Mouse (Mus musculus) left cerebral cortex, postnatal 10 days (tissue): ENCODE measurements around the gene Usp27x. TPM values are rescaled to one million over a fixed set of nuclear protein-coding genes. Genes with fewer than 3 reads are reported as not detected.

Experiments
- DNase-seq, 2 experiments: peaks; one replicate each; pipeline ENCODE4 v3.0.0; 2021 to 2022; ENCODE audit warnings: low spot score in 2 of 2, mixed read lengths in 1 of 2; ENCODE audit errors: extremely low spot score in 1 of 2
- intact Hi-C: fragments of 180-260 bp; cut with DNase I; formaldehyde crosslinking; loops from one replicate; pipeline ENCODE4 v1.15.1; 2025
- total RNA-seq, 2 experiments: library from RNA; stranded (reverse); gene quantifications; 2 replicates each; pipeline ENCODE4 v1.2.3; 2021

The Usp27x gene
- 10 to 100 TPM; 15.5 to 16.2 TPM for total RNA-seq

DNA sequence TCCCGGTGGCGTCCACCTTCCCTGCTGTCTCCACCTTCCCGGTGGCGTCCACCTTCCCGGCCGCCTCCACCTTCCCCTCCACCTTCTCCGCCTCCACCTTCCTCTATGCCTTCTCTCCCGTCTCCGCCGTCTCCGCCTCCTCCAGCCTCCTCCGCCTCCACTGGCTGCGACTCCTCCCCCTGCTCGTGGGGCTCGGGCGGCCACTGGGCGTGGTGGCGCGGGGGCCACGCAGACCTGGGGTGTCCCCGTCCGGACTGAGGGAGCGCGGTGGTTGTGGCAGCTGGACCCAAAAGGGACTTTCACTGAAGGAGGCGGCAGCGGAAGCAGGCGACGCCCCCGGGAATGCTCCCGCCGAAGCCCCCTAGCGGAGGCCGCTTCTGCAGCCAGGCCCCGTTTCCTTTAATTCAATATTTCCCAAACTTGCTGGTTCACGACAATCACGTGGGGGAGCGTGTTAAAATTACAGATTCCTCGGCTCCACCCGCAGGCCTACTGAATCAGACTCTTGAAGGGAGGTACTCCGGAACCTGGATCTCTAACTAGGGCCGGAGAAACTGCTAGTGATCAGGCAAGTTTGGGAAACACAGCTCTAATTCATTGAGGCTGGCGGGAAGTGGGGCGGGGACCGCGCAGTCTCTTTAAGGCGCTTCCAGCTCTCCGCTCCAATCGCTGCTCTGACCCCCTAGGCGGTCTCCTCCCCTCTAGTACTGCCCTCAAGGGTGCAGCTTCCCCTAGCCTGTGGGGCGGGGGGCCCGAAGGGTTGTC is at the start of gene Usp27x:
Gene Usp27x (minus strand): TSS at position 115 of the 765 bp plus-strand sequence.
- DNase-seq: peak; percentile 42 to 80
- intact Hi-C loops: loop anchor here (10.0 kb wide), 1 partner anchor 49 kb away; no protein-coding TSS in a partner anchor

DNA sequence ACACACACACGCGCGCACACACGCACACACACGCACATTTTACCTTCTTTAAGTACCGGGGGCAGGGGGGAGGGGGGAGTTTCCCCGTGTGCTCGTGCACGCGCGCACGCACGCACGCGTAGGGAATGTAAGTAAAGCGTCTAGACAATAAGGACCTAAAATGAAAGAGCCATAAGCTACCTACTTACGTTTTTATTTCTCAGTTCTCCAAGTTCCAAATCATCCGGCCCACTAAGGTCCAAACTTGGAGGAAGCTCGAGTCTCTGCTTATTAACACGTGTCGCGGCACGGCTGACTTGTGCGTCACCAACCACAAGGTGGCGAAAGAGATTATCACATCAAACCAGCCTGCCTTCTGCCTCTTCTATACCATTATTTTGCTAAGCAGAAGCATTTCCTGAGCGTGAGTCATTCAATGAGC is 47.1 kb upstream of the Usp27x start:
- DNase-seq: peak; percentile 65 to 69
- intact Hi-C loops: loop anchor here (5.0 to 10.0 kb wide), 4 partner anchors 48 to 220 kb away; partner anchors contain the start of genes Clcn5, Foxp3, Ppp1r3f and Usp27x

DNA sequence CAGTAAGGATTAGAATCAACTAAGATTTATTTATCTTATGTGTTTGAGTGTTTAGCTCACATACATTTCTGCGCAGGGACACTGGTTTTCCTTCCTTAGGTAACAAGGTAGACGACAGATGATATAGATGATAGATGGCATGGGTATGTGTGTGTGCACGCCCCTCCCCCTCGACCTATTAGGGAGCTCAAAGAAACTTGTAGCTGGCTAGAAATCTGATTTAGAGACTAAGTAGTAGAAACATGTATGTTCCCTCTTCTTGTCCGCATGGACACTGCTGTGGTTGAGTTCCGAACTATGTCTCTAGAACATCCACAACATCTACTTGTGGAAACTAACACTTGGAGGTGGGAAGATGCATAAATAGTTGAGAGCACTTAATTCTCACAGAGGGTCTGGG is 46.5 kb upstream of the Usp27x start:
- intact Hi-C loops: loop anchor here (5.0 to 10.0 kb wide), 4 partner anchors 47 to 220 kb away; partner anchors contain the start of genes Clcn5, Foxp3, Ppp1r3f and Usp27x
- no peak for DNase-seq

DNA sequence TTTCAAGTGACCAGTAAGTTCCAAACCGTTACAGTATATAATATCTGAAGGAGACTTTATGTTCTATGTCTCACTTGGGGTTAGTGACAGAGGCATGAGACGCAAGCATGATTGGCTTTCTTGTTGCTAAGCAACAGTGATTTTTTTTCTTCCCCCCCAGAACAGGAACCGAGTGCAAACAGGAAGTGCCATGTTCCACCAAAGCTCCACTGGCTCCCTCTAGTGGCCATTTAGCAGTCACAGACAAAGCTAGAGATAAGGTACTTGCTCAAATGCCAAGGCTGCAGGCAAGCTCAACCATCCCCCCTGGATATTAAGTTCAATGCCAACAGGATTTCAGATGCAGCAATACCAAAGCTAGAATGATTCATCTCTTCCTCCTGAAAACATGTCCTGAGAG is 45.4 kb upstream of the Usp27x start:
- intact Hi-C loops: loop anchor here (5.0 to 10.0 kb wide), 4 partner anchors 46 to 221 kb away; partner anchors contain the start of genes Clcn5, Foxp3, Ppp1r3f and Usp27x

DNA sequence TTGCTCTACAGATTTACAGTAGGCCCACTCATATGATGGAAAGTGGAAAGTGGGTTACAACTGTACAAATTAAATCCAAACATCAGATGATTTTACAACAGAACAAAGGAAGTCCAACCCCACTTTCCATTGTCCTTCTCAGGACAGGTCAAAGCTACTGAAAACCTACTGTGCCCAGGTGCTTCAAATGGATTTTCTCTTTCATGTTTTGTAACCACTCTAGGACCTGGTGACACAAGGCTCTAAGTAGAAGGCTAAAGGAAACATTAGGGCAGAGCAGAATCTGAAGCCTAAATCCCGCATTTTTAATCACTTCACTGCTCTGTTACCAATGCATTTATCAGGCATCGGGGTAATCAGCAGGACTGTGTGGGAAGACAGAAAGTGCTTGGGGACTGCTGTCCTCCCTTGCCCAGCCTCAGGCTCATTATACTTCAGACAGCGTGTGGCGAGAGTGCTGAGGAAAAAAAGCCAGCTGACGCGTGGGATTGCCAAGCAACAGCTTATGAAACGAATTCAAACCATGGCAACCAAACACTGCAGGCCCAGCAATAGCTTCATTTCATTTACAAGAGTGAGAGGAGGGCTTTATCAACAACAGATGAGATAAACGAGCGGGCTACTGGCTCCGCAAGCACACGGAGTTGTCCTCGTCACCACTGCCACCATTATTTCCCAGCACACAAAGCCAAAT is 40.7 kb upstream of the Usp27x start:
- peak; percentile 48 to 78 for DNase-seq
- intact Hi-C loops: no loop called here

More for the DNA sequence above, 45.4 kb upstream of the Usp27x start:
- peak; percentile 73 to 75 for DNase-seq

DNA sequence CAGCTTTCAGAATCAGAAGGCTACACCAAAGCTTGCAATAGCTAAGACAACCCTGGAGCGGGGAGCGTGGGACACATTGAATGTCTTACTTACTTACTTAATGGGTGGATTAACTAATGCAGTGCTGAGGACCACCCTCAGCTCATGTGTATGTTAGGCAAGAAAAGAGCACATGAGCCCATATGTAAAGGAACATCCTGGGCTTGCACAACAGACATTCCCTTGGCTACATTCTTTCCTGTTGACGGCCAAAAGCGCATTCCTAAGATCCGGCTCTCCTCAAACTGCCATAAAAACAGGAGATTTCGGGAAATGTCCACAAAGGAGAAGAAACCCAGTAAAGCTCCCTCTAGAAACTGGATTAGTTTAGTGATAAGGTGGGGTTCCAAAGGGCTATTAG is 39.7 kb upstream of the Usp27x start:
- DNase-seq: no peak
- intact Hi-C loops: no loop called here

DNA sequence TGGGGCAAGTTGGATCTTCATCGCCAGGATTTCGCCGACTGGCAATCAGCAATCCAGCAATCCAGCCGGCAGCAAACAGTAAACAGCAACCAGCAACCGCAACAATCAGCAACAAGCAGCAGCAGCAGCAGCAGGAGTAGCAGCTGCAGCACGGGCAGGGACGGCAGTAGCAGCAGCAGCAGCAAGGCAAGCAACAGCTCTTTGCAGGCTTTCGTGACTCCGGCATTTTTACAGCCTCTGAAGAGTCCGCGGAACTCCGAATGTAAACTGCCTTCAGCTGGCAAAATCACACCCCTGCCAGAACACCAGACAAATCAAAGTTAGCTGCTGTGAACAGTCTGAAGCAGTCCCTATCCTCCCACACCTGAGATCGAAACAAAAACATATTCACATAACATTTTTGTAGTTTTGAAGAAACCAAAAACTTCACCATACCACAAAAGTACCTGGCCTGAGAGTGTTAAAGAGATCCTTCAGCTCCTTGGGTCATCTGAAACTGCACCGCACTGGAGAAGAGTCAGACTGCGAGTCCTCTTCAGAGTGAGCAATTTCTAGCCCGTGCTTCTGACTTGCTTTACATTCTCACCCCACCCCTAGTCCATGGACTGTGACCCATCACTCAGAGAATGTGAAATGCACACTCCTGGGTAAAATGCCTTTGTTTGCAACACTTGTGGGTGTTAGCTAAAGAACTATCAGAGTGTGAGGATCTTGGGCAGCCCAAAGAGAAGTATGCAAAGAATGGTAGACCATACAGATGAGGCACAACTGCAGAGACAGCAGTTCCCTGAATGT is 36.8 kb upstream of the Usp27x start:
- intact Hi-C loops: no loop called here

DNA sequence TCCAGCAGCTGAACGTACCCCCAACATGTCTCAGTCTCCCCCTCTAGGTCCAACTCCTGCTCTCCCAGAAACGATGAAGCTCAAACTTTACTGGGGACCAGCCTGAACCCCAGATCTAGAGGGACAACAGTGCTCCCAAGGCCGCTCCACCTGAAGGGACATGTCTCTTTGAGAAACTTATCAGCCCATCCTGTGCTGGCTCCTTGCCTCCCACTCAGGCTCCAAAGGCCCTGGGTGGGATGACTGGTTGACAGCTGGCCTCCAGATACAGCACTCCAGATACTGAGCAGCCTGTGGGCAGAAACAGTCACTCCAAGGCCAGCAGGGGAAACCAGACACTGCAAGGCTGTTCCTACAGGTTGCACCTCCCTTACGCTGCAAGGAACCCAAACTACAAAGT is 956 bp upstream of the Usp27x start:
- intact Hi-C loops: loop anchor here (10.0 kb wide), 1 partner anchor 48 kb away; no protein-coding TSS in a partner anchor
- peak in 1 of 2 experiments; percentile 20 for DNase-seq

More for the DNA sequence above, 36.8 kb upstream of the Usp27x start:
- DNase-seq: no peak

DNA sequence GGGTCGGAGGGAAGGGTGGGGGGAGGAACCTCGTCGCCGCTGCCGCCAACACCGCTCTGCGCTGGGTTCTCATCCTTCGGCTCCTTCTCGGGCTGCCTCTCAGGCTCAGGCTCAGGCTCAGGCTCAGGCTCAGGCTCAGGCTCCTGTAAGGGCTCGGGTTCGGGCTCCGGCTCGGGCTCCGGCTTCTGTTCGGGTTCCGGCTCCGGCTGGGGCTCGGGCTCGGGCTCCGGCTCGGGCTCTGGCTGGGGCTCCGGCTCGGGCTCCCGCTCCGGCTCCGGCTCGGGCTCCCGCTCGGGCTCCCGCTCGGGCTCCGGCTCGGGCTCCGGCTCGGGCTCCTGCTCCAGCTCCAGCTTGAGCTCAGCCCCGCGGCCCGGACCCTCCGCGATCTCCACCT is 311 bp downstream of the Usp27x start:
- intact Hi-C loops: loop anchor here (10.0 kb wide), 1 partner anchor 49 kb away; no protein-coding TSS in a partner anchor
- DNase-seq: no peak

DNA sequence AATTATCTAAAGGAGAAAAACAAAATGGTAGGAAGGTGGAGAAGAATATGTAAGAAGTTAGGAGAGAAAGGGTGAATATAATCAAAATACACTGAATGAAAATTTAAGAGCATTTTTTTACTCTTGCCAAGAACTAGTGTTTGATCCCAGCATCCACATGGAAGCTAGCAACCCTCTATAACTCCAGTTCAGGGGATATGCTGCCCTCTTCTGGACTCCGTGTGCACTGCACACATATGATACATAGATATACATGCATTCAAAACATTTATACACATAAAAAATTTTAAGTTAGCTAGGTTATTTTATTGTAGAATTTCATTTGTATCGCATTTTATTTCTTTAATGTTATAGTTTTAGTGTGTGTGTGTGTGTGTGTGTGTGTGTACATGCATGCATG is 50.2 kb downstream of the Usp27x start:
- intact Hi-C loops: no loop called here
- no peak for DNase-seq

DNA sequence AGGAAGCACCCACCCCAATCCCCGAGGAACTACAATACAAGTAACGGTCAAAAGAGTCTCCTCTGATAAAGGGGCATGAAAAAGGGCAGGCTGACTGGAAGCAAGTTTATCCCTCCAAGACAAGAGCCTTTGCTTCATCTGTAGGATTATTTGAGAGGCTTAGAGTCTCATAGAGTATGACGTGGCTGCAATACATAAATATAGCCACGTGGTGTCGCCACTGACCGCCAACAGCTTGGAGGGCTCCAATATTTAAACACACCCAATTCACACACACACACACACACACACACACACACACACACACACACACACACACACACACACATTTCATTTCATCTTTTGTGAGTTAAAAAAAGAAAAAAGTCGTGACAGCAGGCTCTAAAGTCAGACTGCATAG is 53.3 kb downstream of the Usp27x start:
- intact Hi-C loops: loop anchor here (5.0 kb wide), 1 partner anchor 50 kb away; no protein-coding TSS in a partner anchor
- peak; percentile 52 to 56 for DNase-seq

Other genes starting within 250 kb of the Usp27x start
- gene Clcn5, start 56.5 kb downstream of the Usp27x start, total RNA-seq: 10 to 100 TPM; 16.2 to 20.1 TPM
- under 1 TPM in 1 of 2 experiments, not detected in 1; 0.62 TPM for gene Foxp3, start 197.8 kb upstream of the Usp27x start, total RNA-seq
- gene Ppp1r3f, start 198.5 kb upstream of the Usp27x start, total RNA-seq: 10 to 100 TPM; 13.5 to 15.9 TPM
- 10 to 100 TPM; 22.8 to 25.9 TPM for gene Ccdc22, start 229.7 kb upstream of the Usp27x start, total RNA-seq
- gene Cacna1f, start 231.3 kb upstream of the Usp27x start, total RNA-seq: under 1 TPM; 0.08 to 0.17 TPM